Mouse (Mus musculus): ENCODE results near the gene Nsun2.
"Not testable (repeated sequence)": the region's sequence is repeated elsewhere in the genome, so short reads cannot be mapped to it uniquely, and the experiment has no call there.

The Nsun2 gene

DNA sequence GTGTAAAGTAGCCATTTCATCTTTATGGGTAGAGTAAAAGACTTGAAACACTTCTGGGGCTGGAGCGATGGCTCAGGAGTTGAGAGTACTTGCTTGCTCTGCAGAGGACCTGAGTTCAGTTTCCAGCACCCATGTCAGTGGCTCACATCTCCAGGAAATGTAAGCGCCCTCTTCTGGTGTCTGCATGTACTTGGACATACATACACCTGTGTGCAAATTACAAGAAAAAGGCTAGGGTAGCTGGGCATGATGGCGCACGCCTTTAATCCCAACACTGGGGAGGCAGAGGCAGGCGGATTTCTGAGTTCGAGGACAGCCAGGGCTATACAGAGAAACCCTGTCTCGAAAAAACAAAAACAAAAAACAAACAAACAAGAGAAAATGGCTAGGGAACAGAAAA, 102.3 kb downstream of the Nsun2 start:
- DNase-seq (ENCODE audit: low read depth, low spot score), result not testable (repeated sequence)

DNA sequence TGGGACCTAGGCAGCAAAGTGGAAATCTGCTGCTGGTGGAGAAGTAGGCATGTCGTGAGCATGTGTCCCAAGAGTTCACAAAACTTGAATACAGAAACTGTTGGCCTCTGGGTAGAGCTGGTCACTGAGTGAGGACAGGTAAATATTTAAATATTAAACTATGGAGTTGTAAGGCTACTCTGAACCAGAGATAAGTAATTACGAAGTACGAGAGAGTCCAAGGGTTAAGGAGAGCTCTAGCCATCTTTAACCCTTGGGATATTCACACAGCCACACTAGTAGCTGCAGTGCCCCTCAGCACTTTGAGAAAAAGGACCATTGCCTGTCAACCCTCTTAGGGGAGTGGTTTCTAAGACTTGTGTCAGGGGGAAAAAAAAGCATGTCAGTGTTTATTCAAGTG, 102.8 kb downstream of the Nsun2 start:
- no peak for DNase-seq (ENCODE audit: low read depth, low spot score)

DNA sequence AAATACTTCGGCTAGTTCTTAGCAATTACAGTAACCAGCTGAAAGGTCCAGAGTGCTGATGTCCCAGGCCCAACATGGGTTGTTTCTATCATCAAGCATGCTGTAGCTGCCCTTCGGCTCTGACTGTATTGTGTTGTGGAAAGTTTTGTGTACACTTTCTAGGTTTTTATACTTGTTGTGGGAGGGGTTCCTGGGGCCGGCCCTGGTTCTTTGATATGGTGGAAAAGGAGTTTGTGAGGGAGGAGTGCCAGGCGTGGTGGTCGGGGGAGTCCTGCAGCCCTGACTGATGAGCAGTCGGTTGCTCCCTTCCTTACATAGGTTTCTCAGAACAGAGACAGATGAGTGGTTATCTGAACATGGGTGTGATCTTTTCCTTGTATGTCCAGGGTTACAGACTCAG, 103.3 kb downstream of the Nsun2 start:
- DNase-seq (ENCODE audit: low read depth, low spot score), result no peak

DNA sequence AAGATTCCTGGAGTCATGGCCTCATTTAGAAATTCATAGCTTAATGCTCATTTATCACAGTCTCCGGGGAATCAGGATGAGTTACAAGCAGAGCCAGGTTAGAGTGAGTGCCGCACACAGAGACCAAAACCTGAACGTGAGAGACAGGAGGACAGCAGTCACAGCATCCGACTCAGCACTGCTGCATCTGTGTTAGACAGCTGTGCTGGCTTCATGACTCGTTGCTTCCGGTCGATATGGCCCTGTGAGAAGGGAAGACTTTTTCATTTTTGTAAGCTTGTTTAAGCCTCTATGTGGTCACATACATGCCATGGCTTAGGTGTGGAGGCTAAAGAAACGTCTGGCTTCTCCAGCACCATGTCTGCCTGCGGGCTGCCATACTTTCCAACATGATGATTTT, 104.1 kb downstream of the Nsun2 start:
- DNase-seq (ENCODE audit: low read depth, low spot score), result no peak

- DNase-seq (ENCODE audit: low read depth, low spot score), result no peak
Measured at GRCm38 (mm10) chr13:69638108-69638626, 104.6 kb downstream of the Nsun2 start.

GRCm38 (mm10) chr13:69639251-69639650, 105.7 kb downstream of the Nsun2 start:
- no peak for DNase-seq (ENCODE audit: low read depth, low spot score)

- DNase-seq (ENCODE audit: low read depth, low spot score), result no peak
Measured at GRCm38 (mm10) chr13:69640126-69640525, 106.6 kb downstream of the Nsun2 start.

DNA sequence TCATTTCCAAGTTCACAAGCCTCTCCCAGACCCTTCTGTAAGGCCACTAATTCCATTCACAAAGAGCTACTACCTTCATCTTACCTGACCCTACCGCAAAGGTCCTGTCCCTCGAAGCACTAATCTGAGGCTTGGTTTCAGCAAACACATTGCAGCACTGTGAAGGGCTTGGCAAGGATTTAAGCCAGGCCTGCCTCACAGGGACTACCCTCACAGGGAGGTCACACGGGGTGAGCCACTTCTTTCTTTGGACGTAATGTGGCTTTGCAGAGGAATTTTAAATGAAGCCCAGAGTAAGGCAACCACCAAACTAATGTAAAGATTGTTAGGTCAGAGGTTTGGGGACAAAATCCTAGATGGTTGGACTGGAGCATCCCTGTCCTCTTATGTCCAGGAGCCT, 107.0 kb downstream of the Nsun2 start:
- DNase-seq (ENCODE audit: low read depth, low spot score), result no peak

GRCm38 (mm10) chr13:69641017-69641416, 107.5 kb downstream of the Nsun2 start:
- DNase-seq (ENCODE audit: low read depth, low spot score), result no peak

GRCm38 (mm10) chr13:69642656-69643216, 109.2 kb downstream of the Nsun2 start:
- DNase-seq (ENCODE audit: low read depth, low spot score), result no peak

GRCm38 (mm10) chr13:69643937-69644336, 110.4 kb downstream of the Nsun2 start:
- no peak for DNase-seq (ENCODE audit: low read depth, low spot score)

GRCm38 (mm10) chr13:69644427-69645166, 111.1 kb downstream of the Nsun2 start:
- no peak for DNase-seq (ENCODE audit: low read depth, low spot score)

DNA sequence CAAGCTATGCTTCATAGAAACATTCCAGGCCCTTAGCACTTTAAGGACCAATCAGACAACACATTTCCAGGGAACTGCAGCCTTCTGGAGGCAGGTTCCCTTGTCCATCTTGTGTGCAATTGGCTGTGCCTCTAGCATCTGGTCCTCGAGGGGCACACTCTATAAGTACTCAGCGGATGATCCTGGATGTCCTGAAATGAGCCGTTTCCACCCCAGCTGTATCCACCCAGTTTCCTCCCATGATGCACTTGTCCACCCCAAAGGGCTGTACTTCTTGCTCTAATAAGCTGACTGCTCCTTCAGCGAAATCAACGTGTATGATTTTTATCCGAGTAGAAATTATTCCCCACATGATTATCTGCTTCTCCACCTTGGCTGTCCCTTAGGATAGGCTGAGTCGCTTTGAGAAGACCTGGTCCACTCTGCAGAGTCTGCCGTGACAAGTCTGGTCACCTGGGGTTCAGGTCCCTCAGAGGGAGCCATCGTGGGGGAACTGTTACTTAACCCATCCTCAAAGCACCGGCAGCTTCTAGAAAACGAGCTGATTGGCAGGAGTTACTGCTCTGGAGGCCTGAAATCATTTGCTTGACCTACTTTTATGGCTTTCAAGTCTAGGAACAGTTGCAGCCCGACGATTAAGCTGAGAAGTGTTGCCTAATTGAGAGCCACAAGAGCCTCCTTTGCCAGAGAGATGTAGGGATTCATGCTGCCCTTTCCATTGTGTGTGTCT, 112.3 kb downstream of the Nsun2 start:
- no peak for DNase-seq (ENCODE audit: low read depth, low spot score)

DNA sequence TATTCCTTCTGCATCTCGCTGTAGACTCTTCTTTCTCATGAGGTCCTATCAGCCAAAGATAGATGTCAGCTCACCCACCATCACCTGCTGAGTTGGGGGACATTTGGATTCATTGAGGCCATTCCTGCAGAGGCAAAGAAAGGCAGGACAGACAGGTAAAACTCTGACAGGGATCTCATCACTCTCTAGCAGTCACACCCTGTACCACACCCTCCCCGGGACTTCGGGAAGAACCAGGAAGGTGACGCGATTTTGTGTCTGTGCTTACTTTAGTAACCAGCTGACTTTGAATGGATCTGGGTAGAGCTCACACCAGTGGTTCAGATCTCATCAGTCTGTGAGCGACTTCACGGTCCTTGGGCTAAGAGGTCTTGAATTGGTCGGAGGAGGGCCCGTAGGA, 112.9 kb downstream of the Nsun2 start:
- DNase-seq (ENCODE audit: low read depth, low spot score), result no peak

GRCm38 (mm10) chr13:69654508-69654907, 121.0 kb downstream of the Nsun2 start:
- no peak for DNase-seq (ENCODE audit: low read depth, low spot score)

- DNase-seq (ENCODE audit: low read depth, low spot score), result no peak
Measured at GRCm38 (mm10) chr13:69672121-69672520, 138.6 kb downstream of the Nsun2 start.

GRCm38 (mm10) chr13:69672565-69672964, 139.0 kb downstream of the Nsun2 start:
- DNase-seq (ENCODE audit: low read depth, low spot score), result no peak

DNA sequence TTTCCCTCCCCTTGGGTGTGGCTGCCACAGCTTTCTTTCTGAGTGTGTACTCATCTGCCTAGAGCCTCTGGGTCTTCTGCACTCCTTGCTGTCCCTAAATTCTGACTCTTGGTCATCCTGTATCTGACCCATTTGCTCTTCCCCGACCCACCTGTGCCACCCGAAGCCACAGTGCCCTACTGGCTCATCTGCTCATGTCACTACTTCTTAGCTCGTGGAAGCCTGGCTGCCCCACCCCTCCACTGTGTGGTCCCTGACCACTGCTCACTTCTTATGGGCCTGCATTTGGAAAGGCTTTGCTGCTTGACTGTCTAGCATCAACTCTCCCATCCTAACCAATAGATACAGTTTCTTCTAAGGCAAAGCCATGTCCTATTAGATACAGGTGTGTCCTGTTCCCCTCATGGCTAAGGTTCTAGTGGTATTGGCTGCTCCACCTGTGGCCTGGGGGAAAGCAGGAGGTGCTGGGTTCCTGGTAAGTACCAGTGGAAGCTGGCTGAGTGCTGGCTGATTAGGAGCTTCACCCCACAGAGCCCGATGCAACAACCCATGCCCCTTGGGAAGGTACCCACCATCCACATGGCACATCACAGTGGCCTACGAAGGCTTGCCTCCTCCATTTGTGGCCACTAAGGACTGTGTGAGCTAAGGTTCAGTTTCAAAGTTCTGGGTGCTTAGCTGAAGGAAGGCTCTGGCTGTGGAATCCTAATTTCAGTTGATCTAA, 139.8 kb downstream of the Nsun2 start:
- DNase-seq (ENCODE audit: low read depth, low spot score), result no peak

- no peak for DNase-seq (ENCODE audit: low read depth, low spot score)
Measured at GRCm38 (mm10) chr13:69673921-69674618, 140.5 kb downstream of the Nsun2 start.

Data from brain, embryonic 18.5 days (tissue).